Mouse (Mus musculus) CH12.LX (cell line): ENCODE data around the gene Pde1c. TPM values are rescaled to one million over a fixed set of nuclear protein-coding genes. Genes with fewer than 3 reads are reported as not detected.

ENCODE experiments used
- DNase-seq: peaks from one replicate; pipeline ENCODE4 v3.0.0-alpha.2; 2013; ENCODE audit errors: extremely low read depth
- H3K27ac ChIP-seq: 2 replicates; pipeline ENCODE4 v1.5.1; 2012; ENCODE audit warnings: low read depth, mild to moderate bottlenecking, control low read depth, moderate library complexity; ENCODE audit not compliant: insufficient read depth
- H3K27me3 ChIP-seq: replicated peaks from 2 replicates; pipeline ENCODE3; 2012; ENCODE audit warnings: inconsistent platforms
- H3K36me3 ChIP-seq, 2 experiments: replicated peaks in 1 of 2; 2 replicates each; pipeline versions ENCODE3 to v1.6.1; 2012; ENCODE audit warnings: inconsistent platforms in 1 of 2, low read length in 1 of 2, mild to moderate bottlenecking in 1 of 2, mixed read lengths in 1 of 2, moderate library complexity in 1 of 2; ENCODE audit not compliant: control insufficient read depth in 1 of 2, insufficient read depth in 1 of 2
- H3K4me1 ChIP-seq, 2 experiments: 2 replicates each; pipeline ENCODE4 v1.6.1; 2012; ENCODE audit warnings: inconsistent platforms in 1 of 2, moderate library complexity in 1 of 2; ENCODE audit not compliant: insufficient read depth in 2 of 2, control insufficient read depth in 1 of 2
- H3K4me2 ChIP-seq: 2 replicates; pipeline ENCODE4 v1.6.1; 2012; ENCODE audit warnings: low read depth, mild to moderate bottlenecking, control low read depth; ENCODE audit not compliant: poor library complexity, insufficient read depth, severe bottlenecking
- H3K4me3 ChIP-seq, 3 experiments: fragments of 150-350 bp in 1 of 3; sonication (generic) in 1 of 3; replicated peaks in 1 of 3; 2 replicates each; pipeline versions ENCODE3 to v1.5.1; 2011 to 2012; ENCODE audit warnings: low read depth in 2 of 3, low read length in 2 of 3, mild to moderate bottlenecking in 2 of 3, moderate library complexity in 2 of 3, control low read depth in 1 of 3, improper control_type of control experiment in 1 of 3, inconsistent platforms in 1 of 3, mixed read lengths in 1 of 3; ENCODE audit not compliant: poor library complexity in 1 of 3
- H3K79me2 ChIP-seq: replicated peaks from 2 replicates; pipeline ENCODE4 v1.6.1; 2012; ENCODE audit warnings: mild to moderate bottlenecking, moderate library complexity; ENCODE audit not compliant: control insufficient read depth, poor library complexity, insufficient read depth, severe bottlenecking; ENCODE audit errors: extremely low read depth
- H3K9ac ChIP-seq: 2 replicates; pipeline ENCODE4 v1.6.1; 2012; ENCODE audit warnings: low read depth, mild to moderate bottlenecking, control low read depth, moderate library complexity; ENCODE audit not compliant: insufficient read depth
- H3K9me3 ChIP-seq: replicated peaks from 2 replicates; pipeline ENCODE3; 2012; ENCODE audit warnings: low read length, inconsistent platforms, mixed read lengths
- CHD1 ChIP-seq: IDR thresholded peaks from 2 replicates; pipeline ENCODE4 v1.6.1; 2012; ENCODE audit warnings: low read depth, low read length, improper control_type of control experiment, inconsistent platforms
- ELF1 ChIP-seq: IDR thresholded peaks from 2 replicates; pipeline ENCODE4 v1.6.1; 2014; ENCODE audit warnings: low read depth, mild to moderate bottlenecking, inconsistent platforms, low read length, improper control_type of control experiment
- ETS1 ChIP-seq: conservative IDR thresholded peaks from 2 replicates; pipeline ENCODE4 v1.6.1; 2012; ENCODE audit warnings: low read depth, mild to moderate bottlenecking, inconsistent platforms, low read length, improper control_type of control experiment, moderate library complexity
- GABPA ChIP-seq: IDR thresholded peaks from 2 replicates; pipeline ENCODE4 v1.6.1; 2012; ENCODE audit warnings: low read depth, low read length, improper control_type of control experiment, inconsistent platforms; ENCODE audit not compliant: insufficient replicate concordance
- JUND ChIP-seq: conservative IDR thresholded peaks from 2 replicates; pipeline ENCODE4 v1.6.1; 2011; ENCODE audit warnings: low read depth, low read length, improper control_type of control experiment
- PAX5 ChIP-seq: IDR thresholded peaks from 2 replicates; pipeline ENCODE4 v1.6.1; 2012; ENCODE audit warnings: low read length, inconsistent platforms, mixed read lengths
- POLR2A ChIP-seq: IDR thresholded peaks from 2 replicates; pipeline ENCODE4 v1.6.1; 2011; ENCODE audit warnings: low read depth, mild to moderate bottlenecking, improper control_type of control experiment, low read length
- SIN3A ChIP-seq: IDR thresholded peaks from 2 replicates; pipeline ENCODE4 v1.6.1; 2012; ENCODE audit warnings: low read length, improper control_type of control experiment, inconsistent platforms
- USF1 ChIP-seq: IDR thresholded peaks from 2 replicates; pipeline ENCODE4 v1.6.1; 2014; ENCODE audit warnings: low read depth, mild to moderate bottlenecking, inconsistent platforms, low read length, improper control_type of control experiment
- USF2 ChIP-seq: conservative IDR thresholded peaks from 2 replicates; pipeline ENCODE4 v1.6.1; 2011; ENCODE audit warnings: low read depth, low read length, improper control_type of control experiment
- ZNF384 ChIP-seq: IDR thresholded peaks from 2 replicates; pipeline ENCODE4 v1.6.1; 2012; ENCODE audit warnings: low read depth, low read length, improper control_type of control experiment, inconsistent platforms
- dilution Hi-C: fragments of 300-500 bp; cut with MboI; formaldehyde crosslinking; loops from 2 replicates; pipeline ENCODE4 v1.14.3; 2020; ENCODE audit warnings: low sequenced_read_pairs; ENCODE audit not compliant: extremely low pct_unique_long_range_greater_than_20kb, extremely low pct_ligation_motif_present
- in situ Hi-C: fragments of 300-500 bp; cut with MboI; formaldehyde crosslinking; loops from 3 replicates; pipeline ENCODE4 v1.14.3; 2019; ENCODE audit warnings: low sequenced_read_pairs, low pct_ligation_motif_present, low pct_unique_long_range_greater_than_20kb, mixed read lengths
- polyA plus RNA-seq: library from polyadenylated mRNA; unstranded; fragments of >175 nt; gene quantifications from 2 replicates; pipeline ENCODE4 v1.2.1, GENCODE M21; 2012; ENCODE audit warnings: low read depth; ENCODE audit not compliant: insufficient read length
- total RNA-seq, 2 experiments: library from RNA; depleted of rRNA; stranded (reverse); fragments of 300-350 nt in 1 of 2; fragments of >200 nt in 1 of 2; gene quantifications; 2 replicates each; pipeline ENCODE4 v1.2.3; 2012 to 2014

The Pde1c gene
- total RNA-seq (2012; rRNA removed) = 3.2 and 3.8 TPM in 2 replicates
- 2.3 and 3.0 TPM in 2 replicates for total RNA-seq (2014; rRNA removed)
- 2.3 and 2.4 TPM in 2 replicates for polyA plus RNA-seq

GRCm38 (mm10) chr6:56568470-56569372 is at the start of gene Pde1c:
Gene Pde1c, minus strand, starts transcription at chr6:56569103.
- Histone ChIP-seq H3K79me2 (no peaks in the 10 kb centered on the region), H3K36me3 (no peaks in the 10 kb centered on the region), H3K4me3 (no peak within 1 kb of the TSS), H3K9ac (no peak within 1 kb of the TSS), H3K9me3 (no peaks in the 10 kb centered on the region), H3K4me1 (no peaks in the 10 kb centered on the region), H3K4me2 (no peak within 1 kb of the TSS)
- in situ Hi-C loops = no loop called here
- dilution Hi-C loops = no loop called here
- no peak for DNase-seq
- TF ChIP-seq PAX5 (no peak), GABPA (no peak), ZNF384 (no peak), SIN3A (no peak), POLR2A (no peak), ELF1 (no peak), USF1 (no peak)
- TF ChIP-seq, all 38 proteins: peak for 0
- H3K27ac ChIP-seq = no peak within 1 kb of the TSS
- H3K27me3 ChIP-seq = no peaks in the 10 kb centered on the region

DNA sequence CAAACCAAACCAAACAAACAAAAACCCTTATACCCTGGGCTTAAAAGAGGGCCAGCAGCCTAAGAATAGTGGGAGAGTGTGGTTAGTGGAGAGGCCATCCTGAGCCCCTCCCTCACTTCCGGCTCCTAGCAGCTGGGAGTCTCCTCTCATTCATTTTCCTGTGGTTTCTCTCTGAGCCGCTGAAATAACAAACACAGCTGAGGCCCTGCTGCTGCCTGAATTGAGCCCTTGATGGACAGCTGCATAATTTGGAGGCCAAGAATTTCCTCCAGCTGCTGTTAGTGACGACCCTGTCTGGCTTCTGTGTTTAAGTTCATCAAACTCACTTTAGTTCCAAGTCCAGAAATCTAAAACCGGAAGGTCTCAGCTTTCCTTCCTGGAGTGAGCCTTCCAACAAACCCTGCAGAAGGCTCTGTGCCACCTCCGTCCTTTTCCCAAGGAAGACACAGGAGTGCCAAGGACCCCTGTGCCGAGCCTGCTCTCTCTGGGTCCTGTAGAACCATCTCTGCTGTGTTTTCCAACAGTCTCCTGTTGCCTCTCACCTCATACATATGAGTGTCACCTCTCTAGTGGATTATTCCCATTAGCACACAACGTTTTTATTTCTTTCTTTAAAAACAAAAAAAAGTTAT is 48.2 kb upstream of the Pde1c start:
- Histone ChIP-seq H3K9me3 (no peaks in the 10 kb centered on the region), H3K9ac (no peak overlapping the region), H3K27me3 (no peaks in the 10 kb centered on the region), H3K4me3 (no peak overlapping the region), H3K79me2 (no peaks in the 10 kb centered on the region), H3K4me2 (no peak overlapping the region), H3K27ac (no peak overlapping the region), H3K36me3 (no peaks in the 10 kb centered on the region), H3K4me1 (peaks cover 0 to 6% of the 10 kb centered on the region in 2 experiments; a peak in 2 of 4 replicates)
- TF ChIP-seq JUND = no peak
- TF ChIP-seq GABPA = no peak
- 0 out of 2 replicates have a peak, but pooled peaks have one; percentile 19 for TF ChIP-seq ETS1
- TF ChIP-seq USF2 = no peak
- no peak for TF ChIP-seq ELF1
- no peak for TF ChIP-seq CHD1
- peak; percentile 7 for DNase-seq
- in situ Hi-C loops = loop anchor here (25.0 kb wide), 1 partner anchor 555 kb away; no protein-coding TSS in a partner anchor
- dilution Hi-C loops = no loop called here
